Mouse (Mus musculus) heart, embryonic 14.5 days (tissue): ENCODE results near the gene Cdh18. TPM values are rescaled to one million over a fixed set of nuclear protein-coding genes. Genes with fewer than 3 reads are reported as not detected.

ENCODE experiments used
- ATAC-seq: fragments of 200-750 bp; cut with Nextera tagmentation; 2 replicates; pipeline ENCODE4 v1.8.0; 2017; ENCODE audit warnings: low read depth, moderate TSS enrichment; ENCODE audit not compliant: insufficient number of reproducible peaks, insufficient read depth, low FRiP score
- H3K27ac ChIP-seq, 2 experiments: fragments of 200-500 bp in 1 of 2; fragments of 300-500 bp in 1 of 2; sonication (generic) in 1 of 2; replicated peaks in 1 of 2; 2 replicates each; pipeline ENCODE4 v1.5.1; 2012 to 2014; ENCODE audit warnings: low read depth in 2 of 2, low read length in 2 of 2, control low read depth in 1 of 2, mild to moderate bottlenecking in 1 of 2, mixed read lengths in 1 of 2; ENCODE audit not compliant: control insufficient read depth in 1 of 2, insufficient read depth in 1 of 2
- H3K27me3 ChIP-seq: fragments of 300-500 bp; sonication (generic); 2 replicates; pipeline ENCODE4 v1.6.1; 2014; ENCODE audit warnings: mild to moderate bottlenecking, low read length, control low read depth; ENCODE audit not compliant: control insufficient read depth, insufficient read depth
- H3K36me3 ChIP-seq: fragments of 300-500 bp; sonication (generic); 2 replicates; pipeline ENCODE4 v1.6.1; 2014; ENCODE audit warnings: mild to moderate bottlenecking, control low read depth, low read length, mixed read lengths; ENCODE audit not compliant: control insufficient read depth, insufficient read depth
- H3K4me1 ChIP-seq, 2 experiments: fragments of 200-500 bp in 1 of 2; fragments of 300-500 bp in 1 of 2; sonication (generic) in 1 of 2; 2 replicates each; pipeline ENCODE4 v1.6.1; 2012 to 2014; ENCODE audit warnings: low read length in 2 of 2, control low read depth in 1 of 2, mixed read lengths in 1 of 2; ENCODE audit not compliant: control insufficient read depth in 2 of 2, insufficient read depth in 2 of 2
- H3K4me2 ChIP-seq: fragments of 300-500 bp; sonication (generic); 2 replicates; pipeline ENCODE4 v1.6.1; 2014; ENCODE audit warnings: mild to moderate bottlenecking, low read length
- H3K4me3 ChIP-seq, 2 experiments: fragments of 200-500 bp in 1 of 2; fragments of 300-500 bp in 1 of 2; sonication (generic) in 1 of 2; 2 replicates each; pipeline ENCODE4 v1.5.1; 2012 to 2014; ENCODE audit warnings: low read length in 2 of 2, mild to moderate bottlenecking in 2 of 2, control low read depth in 1 of 2, low read depth in 1 of 2, moderate library complexity in 1 of 2; ENCODE audit not compliant: control insufficient read depth in 1 of 2, insufficient read depth in 1 of 2
- H3K9ac ChIP-seq: fragments of 300-500 bp; sonication (generic); 2 replicates; pipeline ENCODE4 v1.6.1; 2014; ENCODE audit warnings: mild to moderate bottlenecking, low read length
- H3K9me3 ChIP-seq: fragments of 300-500 bp; sonication (generic); 2 replicates; pipeline ENCODE4 v1.6.1; 2016; ENCODE audit warnings: low read length, control low read depth; ENCODE audit not compliant: control insufficient read depth
- WGBS: fragments of 180-500 bp; shearing (Covaris S2); extraction: QIAGEN DNeasy Blood & Tissue Kit; methylation state at CpG from one replicate; pipeline ENCODE4 v1.1.7; 2014; 5-methylcytosine and 5-hydroxymethylcytosine counted together
- polyA plus RNA-seq: library from polyadenylated mRNA; unstranded; fragments of >200 nt; fragmentation: Nextera tagmentation; extraction: Ambion mirVana; gene quantifications from 2 replicates; pipeline ENCODE4 v1.2.1, GENCODE M21; 2014

The Cdh18 gene
- polyA plus RNA-seq, 1 experiment from 2014 or later = 0.27 TPM

DNA sequence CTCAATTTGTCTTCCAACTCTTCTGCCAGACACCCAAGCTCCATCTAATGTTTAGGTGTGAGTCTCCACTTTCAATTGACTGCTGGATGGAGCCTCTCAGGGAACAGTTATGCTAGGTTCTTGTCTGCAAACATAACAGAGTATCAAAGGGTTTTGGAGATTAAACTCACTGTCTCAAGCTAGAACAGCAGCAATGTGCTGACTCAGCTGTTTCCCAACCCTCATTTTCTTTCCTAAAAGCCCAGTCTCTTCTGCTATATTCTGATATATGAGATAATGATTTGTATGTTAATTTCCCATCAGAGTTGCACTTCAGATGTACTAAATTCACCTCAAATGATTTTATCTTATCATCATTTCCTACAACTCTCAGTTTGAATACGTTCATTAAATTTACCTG, 398.4 kb downstream of the Cdh18 start:
- 69% methylated on average over 1 of the region's 1 CpGs for WGBS
- no peak for ATAC-seq
- H3K4me3 ChIP-seq = no peak overlapping the region
- H3K36me3 ChIP-seq = no peaks in the 10 kb centered on the region
- no peaks in the 10 kb centered on the region for H3K4me1 ChIP-seq
- H3K4me2 ChIP-seq = no peak overlapping the region
- no peak overlapping the region for H3K27ac ChIP-seq
- no peaks in the 10 kb centered on the region for H3K9me3 ChIP-seq
- no peak overlapping the region for H3K9ac ChIP-seq
- H3K27me3 ChIP-seq = no peaks in the 10 kb centered on the region

DNA sequence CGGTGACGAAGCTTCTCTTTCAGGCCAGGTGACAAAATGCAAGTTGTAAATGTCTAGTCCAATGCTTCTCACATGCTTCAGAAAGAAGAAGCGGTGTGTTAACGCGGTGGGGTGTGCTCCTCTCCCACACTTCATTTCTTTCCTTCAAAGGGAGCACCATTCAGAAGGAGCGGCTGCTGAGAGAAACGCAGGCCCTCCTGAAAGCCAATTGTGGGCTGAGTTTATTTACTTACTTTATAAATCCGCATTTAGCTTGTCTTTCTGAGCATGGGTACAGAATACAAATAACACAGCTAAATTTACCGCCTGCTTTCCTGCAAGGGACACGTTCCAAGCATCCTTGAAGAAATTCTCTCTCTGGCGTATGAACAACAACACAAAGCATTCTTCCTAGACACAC, 420.6 kb downstream of the Cdh18 start:
- Histone ChIP-seq H3K27me3 (no peaks in the 10 kb centered on the region), H3K27ac (no peak overlapping the region), H3K4me3 (no peak overlapping the region), H3K9me3 (no peaks in the 10 kb centered on the region), H3K36me3 (no peaks in the 10 kb centered on the region), H3K9ac (no peak overlapping the region), H3K4me2 (no peak overlapping the region), H3K4me1 (no peaks in the 10 kb centered on the region)
- 77% methylated on average over 11 of the region's 11 CpGs for WGBS
- ATAC-seq = no peak

DNA sequence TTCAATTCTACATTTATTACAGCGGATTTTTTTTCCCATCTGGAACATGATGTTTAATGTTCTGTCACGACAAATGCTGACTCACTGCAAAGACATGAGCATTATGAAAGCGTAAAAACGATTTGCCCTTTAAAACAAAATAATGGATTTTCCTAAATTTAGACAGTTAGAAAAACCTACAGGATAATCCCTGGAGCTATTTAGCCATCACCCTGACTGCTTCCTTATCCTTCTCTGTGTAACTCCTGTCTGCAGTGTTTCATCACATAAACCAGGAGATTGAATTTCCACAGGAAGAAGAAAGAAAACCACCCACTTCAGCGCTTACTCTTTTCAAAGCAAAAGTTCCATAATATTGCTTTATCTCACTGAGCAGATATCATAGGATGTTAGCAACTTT, 431.3 kb downstream of the Cdh18 start:
- 81% methylated on average over 5 of the region's 5 CpGs for WGBS
- H3K4me3 ChIP-seq = no peak overlapping the region
- H3K9ac ChIP-seq = no peak overlapping the region
- no peak for ATAC-seq
- H3K27ac ChIP-seq = no peak overlapping the region
- H3K4me1 ChIP-seq = no peaks in the 10 kb centered on the region
- H3K9me3 ChIP-seq = no peaks in the 10 kb centered on the region
- H3K27me3 ChIP-seq = no peaks in the 10 kb centered on the region
- H3K4me2 ChIP-seq = no peak overlapping the region
- no peaks in the 10 kb centered on the region for H3K36me3 ChIP-seq

DNA sequence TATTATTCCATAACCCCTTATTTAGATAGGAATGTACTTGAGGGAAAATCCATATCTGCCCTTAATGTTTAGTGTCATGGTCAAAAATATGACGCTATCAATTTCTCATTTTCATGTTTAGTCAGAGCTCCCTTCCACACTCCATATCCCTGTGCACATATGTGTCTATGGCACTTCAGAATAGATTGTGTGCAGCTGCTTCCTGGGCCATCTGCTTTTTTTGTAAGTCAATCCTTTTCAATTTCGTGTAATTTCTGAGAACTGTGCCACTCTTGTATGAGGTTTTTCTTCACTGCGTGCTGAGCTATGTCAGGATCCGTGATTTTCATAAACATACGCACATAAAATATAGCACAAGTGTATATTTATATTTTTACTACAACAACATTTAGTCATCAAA, 435.8 kb downstream of the Cdh18 start:
- Histone ChIP-seq H3K27ac (no peak overlapping the region), H3K27me3 (no peaks in the 10 kb centered on the region), H3K4me2 (no peak overlapping the region), H3K36me3 (no peaks in the 10 kb centered on the region), H3K9ac (no peak overlapping the region), H3K4me3 (no peak overlapping the region), H3K9me3 (no peaks in the 10 kb centered on the region), H3K4me1 (no peaks in the 10 kb centered on the region)
- 73% methylated on average over 5 of the region's 5 CpGs for WGBS
- ATAC-seq = no peak

DNA sequence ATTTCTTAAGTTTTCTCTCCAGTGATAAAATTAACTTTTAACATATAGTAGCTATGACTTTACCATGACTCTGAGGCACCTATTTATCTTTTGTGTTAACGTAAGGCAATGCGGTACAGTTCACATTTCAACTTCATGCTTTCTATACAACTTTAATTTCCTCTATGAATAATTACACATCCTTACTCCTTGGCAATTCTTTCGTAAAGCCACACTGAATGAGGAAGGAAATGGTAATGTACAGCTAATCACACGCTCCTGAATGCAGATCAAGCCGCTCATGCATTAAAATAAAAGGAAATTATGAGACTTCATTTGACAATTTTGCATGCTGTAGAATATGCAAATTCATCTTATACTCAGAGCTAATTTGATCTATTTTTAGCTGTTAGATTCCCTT, 467.9 kb downstream of the Cdh18 start:
- ATAC-seq = no peak
- no peak overlapping the region for H3K27ac ChIP-seq
- 89% methylated on average over 5 of the region's 5 CpGs for WGBS
- no peaks in the 10 kb centered on the region for H3K27me3 ChIP-seq
- H3K36me3 ChIP-seq = no peaks in the 10 kb centered on the region
- no peak overlapping the region for H3K4me3 ChIP-seq
- no peaks in the 10 kb centered on the region for H3K9me3 ChIP-seq
- no peaks in the 10 kb centered on the region for H3K4me1 ChIP-seq
- no peak overlapping the region for H3K9ac ChIP-seq
- no peak overlapping the region for H3K4me2 ChIP-seq

DNA sequence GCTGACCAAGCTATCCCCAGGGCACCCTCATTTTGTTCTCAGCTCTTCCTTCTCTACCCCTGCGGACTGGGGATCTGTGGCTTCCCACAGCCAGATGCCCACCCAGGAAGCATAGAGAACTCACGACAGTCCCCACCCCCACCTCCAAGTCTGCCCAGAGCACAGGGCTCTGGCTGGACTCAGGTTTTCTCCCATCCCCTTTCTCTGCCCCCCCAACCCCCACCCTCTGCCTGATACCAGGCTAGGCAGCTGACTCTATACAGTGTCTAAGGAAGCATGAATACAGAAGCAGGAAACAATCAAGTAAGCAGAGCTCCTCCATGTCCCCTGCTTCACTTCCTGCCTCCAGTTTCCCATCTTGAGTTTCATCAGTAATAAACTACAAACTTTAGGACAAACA, 472.3 kb downstream of the Cdh18 start:
- no peak overlapping the region for H3K9ac ChIP-seq
- 35% methylated on average over 2 of the region's 2 CpGs for WGBS
- no peak overlapping the region for H3K4me3 ChIP-seq
- no peaks in the 10 kb centered on the region for H3K27me3 ChIP-seq
- H3K36me3 ChIP-seq = no peaks in the 10 kb centered on the region
- H3K4me2 ChIP-seq = no peak overlapping the region
- H3K4me1 ChIP-seq = no peaks in the 10 kb centered on the region
- no peak for ATAC-seq
- H3K9me3 ChIP-seq = no peaks in the 10 kb centered on the region
- H3K27ac ChIP-seq = no peak overlapping the region

DNA sequence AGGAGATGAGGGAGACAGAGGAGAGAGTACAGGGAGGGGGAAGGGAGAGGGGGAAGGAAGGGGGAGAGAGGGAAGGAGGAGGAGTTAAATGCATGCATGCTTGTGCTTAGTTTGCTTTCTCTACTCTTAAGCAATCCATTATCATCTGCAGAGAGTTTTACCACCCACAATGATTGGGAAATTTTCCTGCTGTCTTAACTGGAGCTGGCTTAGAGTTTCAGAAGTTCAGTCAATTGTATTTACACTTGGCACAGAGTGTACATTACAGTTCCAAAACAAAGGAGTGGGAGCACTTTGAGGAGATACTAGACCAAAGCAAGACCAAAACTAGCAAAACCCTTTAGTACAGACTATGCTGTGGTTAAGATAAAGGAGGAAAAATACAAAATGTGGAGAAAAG, 473.8 kb downstream of the Cdh18 start:
- no peak overlapping the region for H3K9ac ChIP-seq
- H3K4me1 ChIP-seq = no peaks in the 10 kb centered on the region
- H3K27ac ChIP-seq = no peak overlapping the region
- H3K4me2 ChIP-seq = no peak overlapping the region
- H3K4me3 ChIP-seq = no peak overlapping the region
- H3K9me3 ChIP-seq = no peaks in the 10 kb centered on the region
- H3K36me3 ChIP-seq = no peaks in the 10 kb centered on the region
- H3K27me3 ChIP-seq = no peaks in the 10 kb centered on the region
- no peak for ATAC-seq

DNA sequence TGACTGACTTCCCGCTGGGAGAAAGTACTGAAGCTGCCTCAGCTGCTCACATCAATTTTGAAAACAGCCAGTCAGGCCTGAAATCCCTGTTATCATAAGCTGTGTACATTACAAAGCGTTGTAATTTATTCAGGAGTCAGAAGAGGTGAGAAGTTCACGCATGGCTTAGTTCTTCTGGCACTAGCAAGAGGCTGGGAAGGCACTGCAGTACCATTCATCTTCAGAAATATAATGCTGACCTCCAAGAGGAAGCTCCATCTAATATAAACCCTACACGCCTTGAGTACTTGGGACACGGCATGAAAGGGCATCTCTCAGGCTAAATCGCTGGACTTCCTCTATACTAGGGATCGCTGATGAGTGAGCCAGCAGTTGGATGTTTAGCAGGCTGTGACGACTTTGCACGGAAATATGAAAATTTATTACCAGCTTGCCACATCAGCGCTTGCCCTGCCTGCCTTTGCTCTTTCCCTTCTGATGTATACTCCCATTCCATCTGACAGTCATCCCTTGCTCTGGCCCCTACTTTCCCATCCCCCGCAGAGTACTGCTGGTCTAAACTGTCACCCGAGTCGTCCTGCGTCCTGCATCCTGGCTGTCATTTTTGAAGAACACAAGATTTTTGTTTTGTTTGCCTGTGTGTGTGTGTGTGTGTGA, 486.9 kb downstream of the Cdh18 start:
- Histone ChIP-seq H3K27me3 (no peaks in the 10 kb centered on the region; the same call in 1 of the 2 replicates), H3K4me3 (peak overlapping the region; percentile 45 to 48), H3K4me2 (peak overlapping the region; percentile 79), H3K4me1 (peaks cover 3 to 5% of the 10 kb centered on the region in 2 experiments; a peak in 1 of 4 replicates), H3K36me3 (no peaks in the 10 kb centered on the region), H3K9ac (peak overlapping the region; percentile 40; the same call in 1 of the 2 replicates), H3K27ac (no peak overlapping the region), H3K9me3 (no peaks in the 10 kb centered on the region)
- no peak for ATAC-seq
- WGBS = 11% methylated on average over 14 of the region's 14 CpGs
